Mouse (Mus musculus) stomach, postnatal 0 days (tissue): ENCODE results near the gene Cux1. TPM values are rescaled to one million over a fixed set of nuclear protein-coding genes. Genes with fewer than 3 reads are reported as not detected.
A peak's percentile ranks its signal among the peaks of the same experiment; 100 is the strongest.

Experiments
- ATAC-seq: fragments of 200-750 bp; cut with Nextera tagmentation; 2 replicates; pipeline ENCODE4 v1.8.0; 2017; ENCODE audit not compliant: low FRiP score, low TSS enrichment
- DNase-seq: peaks from one replicate; pipeline ENCODE4 v3.0.0-alpha.2; 2016; ENCODE audit warnings: low spot score
- H3K27ac ChIP-seq: fragments of 300-500 bp; sonication (generic); replicated peaks from 2 replicates; pipeline ENCODE4 v1.5.1; 2014; ENCODE audit warnings: mild to moderate bottlenecking, control low read depth
- H3K27me3 ChIP-seq: fragments of 300-500 bp; sonication (generic); 2 replicates; pipeline ENCODE4 v1.6.1; 2014; ENCODE audit warnings: low read length; ENCODE audit not compliant: control insufficient read depth, insufficient read depth
- H3K36me3 ChIP-seq: fragments of 300-500 bp; sonication (generic); 2 replicates; pipeline ENCODE4 v1.6.1; 2014; ENCODE audit warnings: low read length, mixed read lengths; ENCODE audit not compliant: control insufficient read depth, insufficient read depth
- H3K4me1 ChIP-seq: fragments of 300-500 bp; sonication (generic); replicated peaks from 2 replicates; pipeline ENCODE4 v1.6.1; 2014; ENCODE audit warnings: antibody characterized with exemption; ENCODE audit not compliant: control insufficient read depth, insufficient read depth
- H3K4me2 ChIP-seq: fragments of 300-500 bp; sonication (generic); replicated peaks from 2 replicates; pipeline ENCODE4 v1.6.1; 2014; ENCODE audit warnings: low read depth, mild to moderate bottlenecking, control low read depth, moderate library complexity
- H3K4me3 ChIP-seq: fragments of 300-500 bp; sonication (generic); 2 replicates; pipeline ENCODE4 v1.5.1; 2014; ENCODE audit warnings: low read depth, low read length, control low read depth
- H3K9ac ChIP-seq: fragments of 300-500 bp; sonication (generic); 2 replicates; pipeline ENCODE4 v1.6.1; 2014; ENCODE audit warnings: mild to moderate bottlenecking, low read length, control low read depth, mixed read lengths
- H3K9me3 ChIP-seq: fragments of 300-500 bp; sonication (generic); 2 replicates; pipeline ENCODE4 v1.6.1; 2016; ENCODE audit warnings: low read length; ENCODE audit not compliant: control insufficient read depth
- CTCF ChIP-seq: IDR thresholded peaks from 2 replicates; pipeline ENCODE4 v1.5.1; 2016; ENCODE audit warnings: antibody characterized with exemption, low read depth, mild to moderate bottlenecking, moderate library complexity
- EP300 ChIP-seq: optimal IDR thresholded peaks from 2 replicates; pipeline ENCODE3; 2016; ENCODE audit warnings: antibody characterized with exemption
- WGBS: fragments of 180-500 bp; shearing (Covaris S2); extraction: QIAGEN DNeasy Blood & Tissue Kit; methylation state at CpG from one replicate; pipeline ENCODE4 v1.1.7; 2014; 5-methylcytosine and 5-hydroxymethylcytosine counted together
- polyA plus RNA-seq: library from polyadenylated mRNA; unstranded; fragments of >200 nt; fragmentation: Nextera tagmentation; extraction: Ambion mirVana; gene quantifications from 2 replicates; pipeline ENCODE4 v1.2.1, GENCODE M21; 2015

Cux1 gene
- polyA plus RNA-seq, 1 experiment from 2014 or later, result 33.7 TPM

GRCm38 (mm10) chr5:136334780-136335179, 232.5 kb downstream of the Cux1 start:
- 71% methylated on average over 4 of the region's 4 CpGs for WGBS
- no peak for DNase-seq
- ATAC-seq, result no peak
- no peak overlapping the region for H3K9ac ChIP-seq
- H3K4me1 ChIP-seq, result no peaks in the 10 kb centered on the region
- TF ChIP-seq EP300 (no peak), CTCF (no peak)
- H3K27ac ChIP-seq, result no peak overlapping the region
- no peaks in the 10 kb centered on the region for H3K27me3 ChIP-seq
- peaks cover 2% of the 10 kb centered on the region; the same call in 1 of the 2 replicates for H3K36me3 ChIP-seq
- H3K4me2 ChIP-seq, result no peak overlapping the region
- no peaks in the 10 kb centered on the region for H3K9me3 ChIP-seq
- H3K4me3 ChIP-seq, result no peak overlapping the region

- H3K27ac ChIP-seq, result no peak overlapping the region
- no peak overlapping the region for H3K9ac ChIP-seq
- H3K4me3 ChIP-seq, result no peak overlapping the region
- no peaks in the 10 kb centered on the region for H3K4me1 ChIP-seq
- 88% methylated on average over 1 of the region's 1 CpGs for WGBS
- DNase-seq (no peak), ATAC-seq (no peak)
- no peak overlapping the region for H3K4me2 ChIP-seq
- no peaks in the 10 kb centered on the region for H3K27me3 ChIP-seq
- no peaks in the 10 kb centered on the region for H3K9me3 ChIP-seq
- TF ChIP-seq CTCF (no peak), EP300 (no peak)
- H3K36me3 ChIP-seq, result no peaks in the 10 kb centered on the region; the same call in 1 of the 2 replicates
Measured at GRCm38 (mm10) chr5:136334051-136334450, 233.2 kb downstream of the Cux1 start.

DNA sequence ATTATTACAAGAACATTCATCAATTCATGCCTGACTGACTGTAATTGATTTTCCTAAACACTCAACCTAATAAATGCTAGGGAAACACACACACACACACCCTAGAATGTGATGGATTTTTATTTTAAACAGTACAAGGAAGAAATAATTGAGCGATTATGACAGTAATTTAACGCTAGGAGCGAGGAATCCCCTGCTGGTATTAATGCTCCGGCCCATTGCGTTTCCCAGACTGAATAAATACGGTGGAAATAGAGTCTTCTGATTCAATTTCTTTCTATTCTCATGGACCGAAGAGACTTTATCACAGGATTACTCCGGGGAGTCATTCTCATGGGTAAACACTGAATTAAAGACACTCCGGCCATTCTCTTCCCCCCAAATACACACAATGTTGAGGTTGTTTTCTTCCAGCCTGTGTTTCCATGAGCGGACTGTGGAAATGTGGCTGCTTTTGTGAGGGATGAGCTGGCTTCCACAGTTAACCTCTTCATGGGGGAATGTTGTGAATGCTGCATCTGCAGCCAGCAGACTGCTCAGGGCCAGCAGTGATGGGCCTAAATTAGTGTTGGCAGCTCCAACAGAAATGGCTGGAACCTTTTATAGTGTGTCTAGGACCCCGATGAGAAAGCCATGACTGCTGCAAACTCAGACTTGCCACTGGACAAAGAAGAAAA, 234.4 kb downstream of the Cux1 start:
- 79% methylated on average over 11 of the region's 11 CpGs for WGBS
- TF ChIP-seq EP300 (no peak), CTCF (no peak)
- no peak for DNase-seq
- Histone ChIP-seq H3K9me3 (no peaks in the 10 kb centered on the region), H3K4me3 (no peak overlapping the region), H3K36me3 (no peaks in the 10 kb centered on the region; the same call in 1 of the 2 replicates), H3K27me3 (no peaks in the 10 kb centered on the region), H3K4me1 (no peaks in the 10 kb centered on the region), H3K9ac (no peak overlapping the region), H3K27ac (no peak overlapping the region), H3K4me2 (no peak overlapping the region)
- ATAC-seq, result no peak

DNA sequence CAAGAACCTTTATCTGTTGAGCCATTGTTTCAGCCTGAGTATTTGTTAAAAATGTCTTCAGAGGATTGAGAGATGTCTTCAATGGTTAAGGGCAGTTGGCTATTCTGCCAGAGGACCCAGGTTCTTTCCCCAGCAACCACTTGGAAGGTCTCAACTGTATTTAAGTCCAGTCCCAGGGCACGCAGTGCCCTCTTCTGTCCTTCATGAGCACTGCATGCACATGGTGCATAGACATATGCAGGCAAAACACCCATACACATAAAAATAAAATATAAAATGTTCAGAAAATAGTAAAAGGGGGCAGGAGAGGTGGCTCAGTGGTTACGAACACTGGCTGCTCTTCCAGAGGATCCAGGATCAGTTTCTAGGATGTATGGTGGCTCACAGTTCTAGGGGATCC, 239.6 kb downstream of the Cux1 start:
- no peak overlapping the region for H3K9ac ChIP-seq
- H3K27me3 ChIP-seq, result no peaks in the 10 kb centered on the region
- H3K27ac ChIP-seq, result no peak overlapping the region
- DNase-seq (no peak), ATAC-seq (no peak)
- peaks cover 3% of the 10 kb centered on the region; the same call in 1 of the 2 replicates for H3K36me3 ChIP-seq
- no peak overlapping the region for H3K4me3 ChIP-seq
- TF ChIP-seq EP300, result no peak
- peak; percentile 53 for TF ChIP-seq CTCF
- H3K9me3 ChIP-seq, result no peaks in the 10 kb centered on the region
- H3K4me1 ChIP-seq, result no peaks in the 10 kb centered on the region
- WGBS, result 95% methylated on average over 2 of the region's 2 CpGs
- no peak overlapping the region for H3K4me2 ChIP-seq

- DNase-seq (no peak), ATAC-seq (no peak; the same call in 1 of the 2 replicates)
- H3K4me2 ChIP-seq, result no peak overlapping the region
- no peak overlapping the region for H3K27ac ChIP-seq
- H3K9ac ChIP-seq, result no peak overlapping the region
- H3K36me3 ChIP-seq, result peaks cover 3% of the 10 kb centered on the region; the same call in 1 of the 2 replicates
- H3K4me1 ChIP-seq, result no peaks in the 10 kb centered on the region
- H3K9me3 ChIP-seq, result no peaks in the 10 kb centered on the region
- H3K27me3 ChIP-seq, result no peaks in the 10 kb centered on the region
- TF ChIP-seq EP300 (no peak), CTCF (no peak)
- 75% methylated on average over 13 of the region's 13 CpGs for WGBS
- H3K4me3 ChIP-seq, result no peak overlapping the region
Measured at GRCm38 (mm10) chr5:136326626-136327025, 240.7 kb downstream of the Cux1 start.

DNA sequence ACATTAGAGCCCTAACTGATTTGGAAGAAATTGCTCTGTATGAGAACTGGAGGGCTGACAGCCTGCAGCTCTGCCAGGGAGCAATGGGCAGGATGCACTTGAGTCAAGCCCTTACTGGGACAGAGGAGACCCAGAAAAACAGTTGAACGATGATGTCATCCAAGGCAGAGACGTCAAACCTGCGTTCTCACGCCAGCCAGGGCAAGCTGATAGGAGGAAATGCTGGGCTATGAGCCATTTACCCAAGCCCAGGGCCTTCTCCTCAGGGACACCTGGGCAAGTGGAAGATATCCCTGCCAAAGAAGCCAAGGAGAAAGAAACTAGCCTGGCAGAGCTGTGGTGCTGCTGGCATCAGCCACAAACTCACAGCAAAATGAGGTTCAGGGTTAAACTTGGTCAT, 242.8 kb downstream of the Cux1 start:
- Histone ChIP-seq H3K9ac (no peak overlapping the region), H3K4me2 (no peak overlapping the region), H3K27ac (no peak overlapping the region), H3K9me3 (no peaks in the 10 kb centered on the region), H3K4me1 (no peaks in the 10 kb centered on the region), H3K36me3 (peaks cover 6% of the 10 kb centered on the region; the same call in 1 of the 2 replicates), H3K4me3 (no peak overlapping the region), H3K27me3 (no peaks in the 10 kb centered on the region)
- 44% methylated on average over 4 of the region's 4 CpGs for WGBS
- no peak for ATAC-seq
- TF ChIP-seq CTCF, result no peak
- no peak for TF ChIP-seq EP300
- no peak for DNase-seq
